Mouse (Mus musculus): ENCODE results near the gene Pptc7. TPM values are rescaled to one million over a fixed set of nuclear protein-coding genes. Genes with fewer than 3 reads are reported as not detected.

Pptc7 gene
- polyA plus RNA-seq, 1 experiment from 2014 or later: 6.5 TPM

GRCm38 (mm10) chr5:122279799-122280421 lies 4.3 kb upstream of the Pptc7 start:
- H3K36me3 ChIP-seq (ENCODE audit: control insufficient read depth, insufficient read depth, low read length): no peaks in the 10 kb centered on the region
- 85% methylated on average over 12 of the region's 12 CpGs for WGBS
- ATAC-seq: no peak
- H3K4me3 ChIP-seq (ENCODE audit: low read length): no peak overlapping the region
- H3K4me1 ChIP-seq (ENCODE audit: control insufficient read depth, insufficient read depth, low read depth, low read length): peaks cover 4% of the 10 kb centered on the region; the same call in 1 of the 2 replicates
- no peaks in the 10 kb centered on the region for H3K9me3 ChIP-seq (ENCODE audit: control insufficient read depth, low read length)
- no peaks in the 10 kb centered on the region for H3K27me3 ChIP-seq (replicated peaks; ENCODE audit: control insufficient read depth, insufficient read depth, low read length)
- no peak overlapping the region for H3K4me2 ChIP-seq (ENCODE audit: low read length)
- H3K9ac ChIP-seq (ENCODE audit: low read depth, low read length): no peak overlapping the region
- no peak overlapping the region for H3K27ac ChIP-seq (ENCODE audit: low read depth, low read length)

DNA sequence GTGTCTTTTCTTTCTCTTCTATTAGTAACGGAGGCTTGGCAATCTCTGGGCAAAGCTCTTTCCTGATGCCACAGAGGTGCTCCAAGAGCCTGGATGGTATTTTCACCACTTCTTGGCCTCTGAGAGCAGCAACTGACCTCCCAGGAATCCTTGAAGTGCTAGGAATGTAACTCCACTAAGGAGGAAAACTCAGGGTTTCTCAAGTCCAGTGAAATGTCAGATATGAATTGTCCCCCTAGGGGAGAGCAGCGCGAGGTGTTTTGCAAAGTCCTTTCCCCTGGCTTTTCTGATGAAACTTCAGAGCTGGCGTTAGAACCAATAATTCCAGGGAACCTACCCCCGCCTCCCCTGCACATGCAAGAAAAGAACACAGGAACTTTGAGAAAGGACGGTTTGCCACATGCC lies 3.7 kb upstream of the Pptc7 start:
- Histone ChIP-seq H3K4me2 (ENCODE audit: low read length) (peak overlapping the region; percentile 21; the same call in 1 of the 2 replicates), H3K36me3 (ENCODE audit: control insufficient read depth, insufficient read depth, low read length) (no peaks in the 10 kb centered on the region), H3K9ac (ENCODE audit: low read depth, low read length) (no peak overlapping the region), H3K4me1 (ENCODE audit: control insufficient read depth, insufficient read depth, low read depth, low read length) (peaks cover 7% of the 10 kb centered on the region), H3K9me3 (ENCODE audit: control insufficient read depth, low read length) (no peaks in the 10 kb centered on the region), H3K4me3 (ENCODE audit: low read length) (no peak overlapping the region), H3K27ac (ENCODE audit: low read depth, low read length) (no peak overlapping the region), H3K27me3 (replicated peaks; ENCODE audit: control insufficient read depth, insufficient read depth, low read length) (no peaks in the 10 kb centered on the region)
- WGBS: 50% methylated on average over 6 of the region's 6 CpGs
- no peak for ATAC-seq

DNA sequence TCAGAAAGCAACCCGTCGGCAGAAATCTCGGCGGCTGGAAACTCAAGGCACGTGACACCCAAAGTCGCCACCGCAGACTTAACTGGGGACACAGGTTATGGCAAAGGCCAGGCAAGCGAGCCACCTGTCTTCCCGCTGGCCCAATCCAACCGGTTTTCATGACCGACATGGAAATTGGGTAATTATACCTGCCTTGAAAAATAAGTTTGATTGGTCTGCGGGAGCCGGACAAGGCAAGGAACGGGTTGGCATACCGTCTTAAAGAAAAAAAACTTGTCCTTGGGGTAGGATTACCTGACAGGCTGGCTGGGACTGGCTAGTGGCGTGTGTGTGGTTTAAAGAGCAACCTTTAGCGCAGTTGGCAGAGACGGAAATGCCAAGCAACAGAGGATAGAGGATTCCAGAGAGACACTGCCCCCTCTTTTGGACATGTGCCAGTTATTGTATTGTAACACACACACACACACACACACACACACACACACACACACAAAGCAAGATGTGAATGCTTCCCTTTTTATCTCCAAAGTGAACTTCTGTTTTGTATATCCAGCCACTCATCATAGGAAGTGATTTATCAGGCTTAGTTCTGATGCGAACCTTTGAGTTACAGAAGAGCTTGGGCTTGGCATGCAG lies 3.2 kb upstream of the Pptc7 start:
- no peak for ATAC-seq
- H3K27ac ChIP-seq (ENCODE audit: low read depth, low read length): no peak overlapping the region
- H3K4me1 ChIP-seq (ENCODE audit: control insufficient read depth, insufficient read depth, low read depth, low read length): peaks cover 12% of the 10 kb centered on the region
- 36% methylated on average over 19 of the region's 19 CpGs for WGBS
- H3K36me3 ChIP-seq (ENCODE audit: control insufficient read depth, insufficient read depth, low read length): no peaks in the 10 kb centered on the region
- H3K4me2 ChIP-seq (ENCODE audit: low read length): peak overlapping the region; percentile 21; the same call in 1 of the 2 replicates
- no peak overlapping the region for H3K9ac ChIP-seq (ENCODE audit: low read depth, low read length)
- H3K4me3 ChIP-seq (ENCODE audit: low read length): no peak overlapping the region
- H3K27me3 ChIP-seq (replicated peaks; ENCODE audit: control insufficient read depth, insufficient read depth, low read length): no peaks in the 10 kb centered on the region
- H3K9me3 ChIP-seq (ENCODE audit: control insufficient read depth, low read length): no peaks in the 10 kb centered on the region

GRCm38 (mm10) chr5:122283828-122284182 lies 360 bp upstream of the Pptc7 start:
- peak; percentile 1; the same call in 1 of the 2 replicates for ATAC-seq
- Histone ChIP-seq H3K4me2 (ENCODE audit: low read length) (peak overlapping the region; percentile 43), H3K27ac (ENCODE audit: low read depth, low read length) (no peak overlapping the region), H3K4me1 (ENCODE audit: control insufficient read depth, insufficient read depth, low read depth, low read length) (peaks cover 19% of the 10 kb centered on the region), H3K9me3 (ENCODE audit: control insufficient read depth, low read length) (no peaks in the 10 kb centered on the region), H3K27me3 (replicated peaks; ENCODE audit: control insufficient read depth, insufficient read depth, low read length) (no peaks in the 10 kb centered on the region), H3K36me3 (ENCODE audit: control insufficient read depth, insufficient read depth, low read length) (no peaks in the 10 kb centered on the region), H3K4me3 (ENCODE audit: low read length) (peak overlapping the region; percentile 68; the same call in 1 of the 2 replicates), H3K9ac (ENCODE audit: low read depth, low read length) (no peak overlapping the region)
- 31% methylated on average over 2 of the region's 2 CpGs for WGBS

- peaks cover 19% of the 10 kb centered on the region for H3K4me1 ChIP-seq (ENCODE audit: control insufficient read depth, insufficient read depth, low read depth, low read length)
- no peaks in the 10 kb centered on the region for H3K27me3 ChIP-seq (replicated peaks; ENCODE audit: control insufficient read depth, insufficient read depth, low read length)
- under 1% methylated on average over 28 of the region's 34 CpGs for WGBS
- no peaks in the 10 kb centered on the region for H3K36me3 ChIP-seq (ENCODE audit: control insufficient read depth, insufficient read depth, low read length)
- peak overlapping the region; percentile 89 for H3K9ac ChIP-seq (ENCODE audit: low read depth, low read length)
- ATAC-seq: peak; percentile 44
- H3K4me2 ChIP-seq (ENCODE audit: low read length): peak overlapping the region; percentile 97
- H3K27ac ChIP-seq (ENCODE audit: low read depth, low read length): peak overlapping the region; percentile 89
- no peaks in the 10 kb centered on the region for H3K9me3 ChIP-seq (ENCODE audit: control insufficient read depth, low read length)
- peak overlapping the region; percentile 68 for H3K4me3 ChIP-seq (ENCODE audit: low read length)
Observed at GRCm38 (mm10) chr5:122285029-122285766, 1.0 kb downstream of the Pptc7 start.

GRCm38 (mm10) chr5:122285767-122286150 lies 1.6 kb downstream of the Pptc7 start:
- Histone ChIP-seq H3K4me1 (ENCODE audit: control insufficient read depth, insufficient read depth, low read depth, low read length) (peaks cover 19% of the 10 kb centered on the region), H3K27ac (ENCODE audit: low read depth, low read length) (no peak overlapping the region), H3K27me3 (replicated peaks; ENCODE audit: control insufficient read depth, insufficient read depth, low read length) (no peaks in the 10 kb centered on the region), H3K4me3 (ENCODE audit: low read length) (peak overlapping the region; percentile 68), H3K4me2 (ENCODE audit: low read length) (peak overlapping the region; percentile 97), H3K9me3 (ENCODE audit: control insufficient read depth, low read length) (no peaks in the 10 kb centered on the region), H3K36me3 (ENCODE audit: control insufficient read depth, insufficient read depth, low read length) (no peaks in the 10 kb centered on the region), H3K9ac (ENCODE audit: low read depth, low read length) (no peak overlapping the region; the same call in 1 of the 2 replicates)
- WGBS: 62% methylated on average over 7 of the region's 7 CpGs
- ATAC-seq: no peak

DNA sequence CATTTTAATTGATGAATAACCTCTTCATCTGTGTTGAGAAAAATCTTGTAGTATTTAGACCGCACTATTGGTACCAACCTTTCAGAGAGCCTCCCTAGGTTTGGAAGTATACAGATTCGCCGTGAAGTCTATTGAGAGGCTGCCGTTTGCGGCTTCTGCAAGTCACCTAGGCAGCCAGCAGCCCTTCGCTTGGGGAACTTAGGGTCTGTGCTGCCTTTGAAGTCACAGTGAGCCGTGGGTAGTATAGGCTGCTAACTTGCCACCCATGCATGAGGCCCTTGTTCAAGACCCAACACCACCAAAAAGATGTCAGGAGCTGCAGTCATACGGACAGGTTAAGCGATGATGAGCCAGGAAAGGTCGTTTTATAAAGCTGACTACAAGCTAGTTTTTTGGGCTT lies 2.0 kb downstream of the Pptc7 start:
- Histone ChIP-seq H3K4me1 (ENCODE audit: control insufficient read depth, insufficient read depth, low read depth, low read length) (peaks cover 17% of the 10 kb centered on the region), H3K4me3 (ENCODE audit: low read length) (no peak overlapping the region), H3K27me3 (replicated peaks; ENCODE audit: control insufficient read depth, insufficient read depth, low read length) (no peaks in the 10 kb centered on the region), H3K9me3 (ENCODE audit: control insufficient read depth, low read length) (no peaks in the 10 kb centered on the region), H3K36me3 (ENCODE audit: control insufficient read depth, insufficient read depth, low read length) (no peaks in the 10 kb centered on the region), H3K4me2 (ENCODE audit: low read length) (peak overlapping the region; percentile 97; the same call in 1 of the 2 replicates), H3K27ac (ENCODE audit: low read depth, low read length) (no peak overlapping the region), H3K9ac (ENCODE audit: low read depth, low read length) (no peak overlapping the region)
- 86% methylated on average over 10 of the region's 10 CpGs for WGBS
- ATAC-seq: no peak

DNA sequence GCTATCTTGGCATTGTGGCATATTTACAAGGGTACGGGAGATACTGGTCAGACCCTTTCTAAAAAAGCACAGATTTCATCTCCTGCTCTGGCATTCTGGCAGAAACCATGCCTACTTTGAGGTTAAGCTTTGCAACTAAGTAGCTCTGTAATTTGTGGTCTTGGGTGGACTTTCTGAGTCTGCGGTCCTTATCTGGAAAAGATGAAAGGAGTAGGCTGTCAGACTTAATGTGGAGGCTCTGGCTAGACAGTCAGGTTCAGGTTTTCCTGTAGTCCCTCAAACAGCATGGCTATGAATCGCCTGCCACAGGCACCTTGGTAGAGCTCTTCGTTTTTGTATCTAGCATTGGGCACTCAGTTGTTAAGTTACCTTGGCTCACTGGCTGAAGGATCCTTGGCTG lies 2.9 kb downstream of the Pptc7 start:
- Histone ChIP-seq H3K4me1 (ENCODE audit: control insufficient read depth, insufficient read depth, low read depth, low read length) (peaks cover 17% of the 10 kb centered on the region), H3K27ac (ENCODE audit: low read depth, low read length) (no peak overlapping the region), H3K4me3 (ENCODE audit: low read length) (no peak overlapping the region), H3K4me2 (ENCODE audit: low read length) (no peak overlapping the region), H3K9ac (ENCODE audit: low read depth, low read length) (no peak overlapping the region), H3K36me3 (ENCODE audit: control insufficient read depth, insufficient read depth, low read length) (no peaks in the 10 kb centered on the region), H3K27me3 (replicated peaks; ENCODE audit: control insufficient read depth, insufficient read depth, low read length) (no peaks in the 10 kb centered on the region), H3K9me3 (ENCODE audit: control insufficient read depth, low read length) (no peaks in the 10 kb centered on the region)
- no peak for ATAC-seq
- WGBS: over 99% methylated on average over 4 of the region's 4 CpGs

GRCm38 (mm10) chr5:122288147-122288811 lies 4.1 kb downstream of the Pptc7 start:
- no peak overlapping the region for H3K27ac ChIP-seq (ENCODE audit: low read depth, low read length)
- no peak overlapping the region for H3K4me3 ChIP-seq (ENCODE audit: low read length)
- H3K27me3 ChIP-seq (replicated peaks; ENCODE audit: control insufficient read depth, insufficient read depth, low read length): no peaks in the 10 kb centered on the region
- WGBS: 86% methylated on average over 4 of the region's 4 CpGs
- peaks cover 23% of the 10 kb centered on the region for H3K4me1 ChIP-seq (ENCODE audit: control insufficient read depth, insufficient read depth, low read depth, low read length)
- H3K4me2 ChIP-seq (ENCODE audit: low read length): no peak overlapping the region
- H3K36me3 ChIP-seq (ENCODE audit: control insufficient read depth, insufficient read depth, low read length): no peaks in the 10 kb centered on the region
- no peaks in the 10 kb centered on the region for H3K9me3 ChIP-seq (ENCODE audit: control insufficient read depth, low read length)
- H3K9ac ChIP-seq (ENCODE audit: low read depth, low read length): no peak overlapping the region
- no peak for ATAC-seq
